Mouse (Mus musculus): ENCODE data around the gene Noa1. TPM values are rescaled to one million over a fixed set of nuclear protein-coding genes. Genes with fewer than 3 reads are reported as not detected.

Noa1 gene
- total RNA-seq (2017), result 5.5 and 5.8 TPM in 2 replicates

- peak; percentile 87 for ATAC-seq (ENCODE audit: extremely low read depth, insufficient number of reproducible peaks, low FRiP score, poor library complexity, severe bottlenecking)
These were observed at the start of gene Noa1, which contains the start of gene Polr2b for GRCm38 (mm10) chr5:77309924-77310772. Noa1 (minus strand) TSS chr5:77310084. Polr2b (plus strand) TSS chr5:77310147.

- ATAC-seq (ENCODE audit: extremely low read depth, insufficient number of reproducible peaks, low FRiP score, poor library complexity, severe bottlenecking), result no peak
These were observed 48.5 kb upstream of the Noa1 start for GRCm38 (mm10) chr5:77358347-77358746.

- no peak for ATAC-seq (ENCODE audit: extremely low read depth, insufficient number of reproducible peaks, low FRiP score, poor library complexity, severe bottlenecking)
These were observed 47.7 kb upstream of the Noa1 start for GRCm38 (mm10) chr5:77357405-77358149.

GRCm38 (mm10) chr5:77355307-77356265 lies 45.7 kb upstream of the Noa1 start:
- ATAC-seq (ENCODE audit: extremely low read depth, insufficient number of reproducible peaks, low FRiP score, poor library complexity, severe bottlenecking), result no peak

GRCm38 (mm10) chr5:77354361-77354787 lies 44.5 kb upstream of the Noa1 start:
- ATAC-seq (ENCODE audit: extremely low read depth, insufficient number of reproducible peaks, low FRiP score, poor library complexity, severe bottlenecking), result peak; percentile 75

GRCm38 (mm10) chr5:77351691-77352090 lies 41.8 kb upstream of the Noa1 start:
- no peak for ATAC-seq (ENCODE audit: extremely low read depth, insufficient number of reproducible peaks, low FRiP score, poor library complexity, severe bottlenecking)

GRCm38 (mm10) chr5:77349971-77350658 lies 40.2 kb upstream of the Noa1 start:
- no peak for ATAC-seq (ENCODE audit: extremely low read depth, insufficient number of reproducible peaks, low FRiP score, poor library complexity, severe bottlenecking)

- ATAC-seq (ENCODE audit: extremely low read depth, insufficient number of reproducible peaks, low FRiP score, poor library complexity, severe bottlenecking), result no peak
These were observed 39.0 kb upstream of the Noa1 start for GRCm38 (mm10) chr5:77348901-77349300.

- no peak for ATAC-seq (ENCODE audit: extremely low read depth, insufficient number of reproducible peaks, low FRiP score, poor library complexity, severe bottlenecking)
These were observed 30.1 kb upstream of the Noa1 start for GRCm38 (mm10) chr5:77340033-77340432.

- no peak for ATAC-seq (ENCODE audit: extremely low read depth, insufficient number of reproducible peaks, low FRiP score, poor library complexity, severe bottlenecking)
These were observed 20.3 kb upstream of the Noa1 start for GRCm38 (mm10) chr5:77330154-77330553.

GRCm38 (mm10) chr5:77324936-77325335 lies 15.1 kb upstream of the Noa1 start:
- ATAC-seq (ENCODE audit: extremely low read depth, insufficient number of reproducible peaks, low FRiP score, poor library complexity, severe bottlenecking), result no peak

GRCm38 (mm10) chr5:77314986-77315385 lies 5.1 kb upstream of the Noa1 start:
- no peak for ATAC-seq (ENCODE audit: extremely low read depth, insufficient number of reproducible peaks, low FRiP score, poor library complexity, severe bottlenecking)

- ATAC-seq (ENCODE audit: extremely low read depth, insufficient number of reproducible peaks, low FRiP score, poor library complexity, severe bottlenecking), result no peak
These were observed 4.3 kb upstream of the Noa1 start for GRCm38 (mm10) chr5:77314206-77314605.

GRCm38 (mm10) chr5:77309051-77309906 lies 605 bp downstream of the Noa1 start:
- ATAC-seq (ENCODE audit: extremely low read depth, insufficient number of reproducible peaks, low FRiP score, poor library complexity, severe bottlenecking), result 0 out of 2 replicates have a peak, but pooled peaks have one; percentile 4

- no peak for ATAC-seq (ENCODE audit: extremely low read depth, insufficient number of reproducible peaks, low FRiP score, poor library complexity, severe bottlenecking)
These were observed 1.9 kb downstream of the Noa1 start for GRCm38 (mm10) chr5:77307821-77308553.

- no peak for ATAC-seq (ENCODE audit: extremely low read depth, insufficient number of reproducible peaks, low FRiP score, poor library complexity, severe bottlenecking)
These were observed 8.5 kb downstream of the Noa1 start for GRCm38 (mm10) chr5:77301296-77301903.
